Mouse (Mus musculus) fat pad, adult 2 months (tissue): Measurements from ENCODE around the gene Sp2.

Experiments
- DNase-seq: peaks from one replicate; pipeline ENCODE4 v3.0.0-alpha.2; 2011; ENCODE audit warnings: low read depth, low spot score; ENCODE audit errors: extremely low read depth

Sp2 gene

DNA sequence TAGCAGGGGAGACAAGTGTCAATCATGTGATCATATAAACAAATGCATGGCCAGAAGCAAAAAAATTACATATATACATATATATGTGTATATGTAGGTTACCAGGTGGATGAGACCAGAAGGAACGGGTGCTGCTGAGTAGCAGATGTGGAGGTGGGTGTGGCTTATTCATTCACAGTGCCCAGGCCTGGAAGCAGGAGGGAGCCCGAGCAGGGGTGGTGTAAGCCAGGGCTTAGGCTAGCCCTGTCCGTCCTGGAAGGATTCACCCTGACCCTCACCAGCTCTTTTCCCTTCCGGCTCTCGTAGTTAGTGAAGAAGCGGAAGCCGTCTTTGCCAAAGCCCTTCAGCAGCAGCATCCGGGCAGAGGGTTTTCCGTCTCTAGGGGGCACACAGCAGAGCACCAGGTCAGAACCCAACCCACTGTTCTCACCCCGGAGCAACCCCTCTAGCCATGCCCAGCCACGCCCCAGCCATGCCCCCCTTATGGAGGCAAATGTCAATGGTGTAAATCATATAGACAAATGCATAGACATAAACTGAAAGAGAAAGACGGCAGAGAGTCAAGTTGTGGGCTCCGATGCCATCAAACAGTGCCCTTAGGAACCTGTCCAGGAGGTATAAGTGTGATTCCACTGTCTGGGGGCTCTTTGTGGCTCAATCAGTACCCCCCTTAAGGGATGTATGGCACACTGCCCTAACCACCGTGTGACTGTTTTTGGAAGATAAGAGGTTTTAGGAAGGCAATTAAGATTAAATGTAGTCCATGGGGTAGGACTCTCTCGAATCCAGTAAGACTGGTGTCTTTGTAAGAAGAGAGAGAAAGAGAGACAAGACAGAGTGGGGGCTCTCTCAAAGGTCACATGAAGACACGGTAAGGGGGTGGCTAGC lies 41.9 kb downstream of the Sp2 start:
- no peak for DNase-seq

DNA sequence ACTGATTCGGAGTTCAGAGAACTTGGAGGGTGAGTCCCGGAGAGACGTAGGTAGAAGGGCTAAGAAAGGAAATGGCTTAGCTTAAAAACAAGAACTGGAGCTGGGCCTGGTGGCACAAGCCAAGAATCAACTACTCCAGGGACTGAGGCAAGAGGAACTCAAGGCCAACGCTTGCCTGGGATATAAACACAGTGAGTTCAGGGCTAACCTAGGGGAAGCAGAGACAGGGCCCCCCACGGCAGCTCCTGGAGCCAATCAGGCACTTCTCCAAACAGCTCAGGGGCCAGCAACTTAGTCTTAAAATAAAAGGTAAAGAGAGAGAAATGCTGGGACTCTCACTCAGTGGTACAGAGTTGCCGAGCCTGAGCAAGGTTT lies 44.3 kb downstream of the Sp2 start:
- no peak for DNase-seq

DNA sequence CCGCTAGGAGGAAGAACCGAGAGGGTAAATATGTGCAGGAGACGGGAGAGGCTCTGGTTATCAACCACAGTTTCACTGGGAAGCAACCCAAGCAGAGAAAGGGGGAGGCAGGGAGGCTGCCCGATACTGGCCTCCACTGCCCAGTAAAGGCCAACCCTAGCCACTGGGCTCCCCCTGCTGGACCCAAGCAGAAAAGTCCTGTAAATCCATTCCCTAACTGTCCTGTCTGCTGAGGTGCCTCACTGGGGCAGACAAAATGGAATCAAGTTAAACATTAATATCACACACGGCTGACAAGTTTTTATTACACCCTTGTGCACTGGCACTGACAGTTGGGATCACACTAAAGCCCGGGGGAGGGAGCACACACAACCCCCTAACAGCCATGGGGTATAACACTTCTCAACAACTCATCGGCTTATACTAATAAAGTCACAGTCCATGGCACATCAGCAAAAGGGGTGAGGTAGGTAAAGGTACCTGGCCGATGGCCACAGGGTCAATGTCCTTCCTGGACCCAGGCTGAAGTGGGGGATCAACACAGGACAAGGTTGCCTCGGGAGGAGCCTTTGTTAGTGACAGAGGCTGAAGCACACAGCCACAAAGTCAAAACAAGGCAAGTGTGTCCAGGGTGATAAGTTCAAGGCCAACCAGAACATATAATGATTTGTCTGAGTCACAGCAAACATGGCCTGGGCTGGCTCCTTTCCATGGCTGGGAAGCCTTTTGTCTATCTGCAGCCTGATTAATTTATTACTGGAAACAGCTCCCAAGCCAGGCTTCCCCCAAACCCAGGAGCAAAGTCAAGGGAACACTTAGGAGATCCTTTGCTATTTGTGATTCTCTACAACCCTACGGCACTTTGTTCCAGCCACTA lies 45.0 kb downstream of the Sp2 start:
- DNase-seq, result no peak

DNA sequence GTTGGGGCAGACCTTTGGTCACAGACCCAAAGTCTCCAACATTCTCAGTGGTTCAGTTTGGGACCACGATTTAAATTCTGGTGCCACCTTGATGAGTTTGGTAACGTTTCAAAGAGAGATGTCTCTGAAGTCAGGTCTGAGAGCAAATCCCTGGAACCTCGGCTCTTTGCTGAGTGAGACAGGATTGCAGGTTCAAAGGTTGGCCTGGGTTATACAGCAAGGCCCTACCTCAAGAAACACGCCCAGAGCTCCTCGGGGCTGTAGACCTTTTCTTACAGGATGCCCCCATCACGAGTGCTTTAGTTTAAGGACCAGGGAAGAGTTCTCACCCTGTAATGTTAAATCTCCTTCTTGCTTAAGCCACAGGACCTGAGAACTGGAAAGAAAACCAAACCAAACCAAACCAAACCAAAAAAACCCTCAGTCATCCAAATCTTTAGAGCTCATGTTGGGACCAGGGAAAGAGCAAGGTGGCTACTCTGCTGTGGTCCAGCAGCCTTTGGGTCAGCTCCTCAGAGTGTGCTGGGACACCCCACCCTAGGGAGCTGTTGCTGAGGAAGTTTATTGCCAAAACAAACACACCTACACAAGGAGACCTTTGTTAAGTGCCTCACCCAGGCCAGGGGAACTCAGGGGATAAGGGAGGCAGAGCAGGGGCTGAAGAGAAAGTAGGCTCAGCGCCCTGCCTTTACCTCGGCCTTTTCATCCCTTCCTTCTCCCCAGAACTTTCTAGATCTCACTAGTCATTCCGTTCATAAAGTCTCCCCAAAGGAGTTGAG lies 46.7 kb downstream of the Sp2 start:
- no peak for DNase-seq

DNA sequence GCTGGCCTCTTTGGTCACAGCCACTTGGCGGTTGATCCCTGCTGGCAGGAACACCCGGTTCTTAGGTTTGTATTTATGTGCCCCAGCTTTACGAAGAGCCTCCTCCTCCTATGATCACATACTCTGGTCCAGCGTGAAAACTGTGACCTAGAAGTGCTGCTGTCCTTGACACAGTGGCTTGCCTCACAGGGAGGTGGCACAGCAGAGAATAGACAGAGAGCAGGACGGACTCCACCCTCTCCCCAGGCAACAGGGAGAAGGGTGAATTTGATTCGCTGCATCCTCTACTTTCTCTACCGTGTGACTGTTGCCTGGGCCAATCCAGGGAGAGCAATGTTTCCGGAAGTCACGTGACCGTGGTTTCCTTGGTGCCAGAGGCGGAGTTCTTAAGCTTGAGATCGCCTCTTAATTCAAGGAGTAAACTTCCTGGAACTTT lies 47.8 kb downstream of the Sp2 start:
- DNase-seq, result no peak

DNA sequence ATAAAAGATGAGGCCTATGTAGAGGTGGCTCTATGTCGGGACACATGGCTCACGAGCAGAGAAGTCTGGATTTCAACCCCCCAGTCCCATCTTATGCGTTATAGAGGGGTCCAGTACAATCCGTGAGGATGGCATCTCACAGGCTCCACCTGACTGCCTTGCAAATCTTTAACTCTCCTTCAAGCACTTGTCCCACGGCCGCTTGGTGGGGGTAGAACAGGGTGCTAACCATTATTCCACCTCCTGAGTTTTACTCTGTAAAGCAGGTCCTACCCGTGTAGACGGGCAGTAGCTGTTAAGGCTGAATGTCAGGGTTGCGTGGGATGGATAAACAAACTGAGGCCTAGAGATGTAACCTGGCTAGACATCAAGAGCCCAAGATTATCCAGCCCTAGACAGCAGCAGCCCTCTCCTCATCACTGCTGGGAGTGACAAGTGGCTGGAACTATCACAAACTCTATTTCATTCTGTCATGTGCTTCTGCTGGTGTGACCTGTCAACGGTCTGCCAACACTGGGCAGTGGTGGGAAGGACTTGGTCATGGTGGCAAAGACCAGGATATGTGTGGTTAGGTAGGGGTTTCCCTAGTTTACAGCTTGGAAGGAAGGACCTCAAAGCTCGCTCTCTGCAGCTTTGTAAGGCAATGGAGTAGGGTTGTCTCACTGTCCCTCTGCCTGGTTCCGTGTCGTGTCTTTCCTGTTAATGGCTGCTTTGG lies 49.0 kb downstream of the Sp2 start:
- no peak for DNase-seq

GRCm38 (mm10) chr11:96931327-96932062 lies 51.3 kb downstream of the Sp2 start:
- DNase-seq, result no peak

DNA sequence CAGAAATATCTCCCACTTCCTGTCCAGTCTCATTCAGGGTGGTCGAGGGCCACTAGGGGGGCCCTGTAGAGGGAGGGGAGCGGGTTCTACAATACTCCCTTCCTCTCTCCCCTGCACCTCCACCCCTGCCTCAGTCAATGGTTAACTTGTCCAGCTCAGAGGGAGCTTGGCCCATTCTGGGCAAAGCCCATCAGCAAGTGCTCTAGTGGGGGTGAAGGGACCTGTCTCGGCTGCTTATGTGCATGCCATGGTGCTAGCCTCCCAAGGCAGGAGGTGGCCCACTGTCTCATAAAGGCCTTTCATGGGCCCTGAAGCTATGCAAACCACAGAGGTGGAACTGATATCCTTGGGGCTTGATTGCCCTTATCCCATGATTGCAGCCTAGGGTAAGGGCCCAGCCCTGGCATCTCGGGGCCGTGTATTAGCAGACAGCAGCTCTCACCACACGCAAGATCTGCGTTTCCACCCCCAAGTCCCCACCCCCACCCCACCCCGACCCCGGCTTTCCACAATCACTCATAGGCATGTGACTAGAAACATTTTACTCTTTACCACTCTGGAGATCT lies 52.9 kb downstream of the Sp2 start:
- DNase-seq, result no peak

- DNase-seq, result no peak
Measured at GRCm38 (mm10) chr11:96929096-96929765, 53.5 kb downstream of the Sp2 start.

DNA sequence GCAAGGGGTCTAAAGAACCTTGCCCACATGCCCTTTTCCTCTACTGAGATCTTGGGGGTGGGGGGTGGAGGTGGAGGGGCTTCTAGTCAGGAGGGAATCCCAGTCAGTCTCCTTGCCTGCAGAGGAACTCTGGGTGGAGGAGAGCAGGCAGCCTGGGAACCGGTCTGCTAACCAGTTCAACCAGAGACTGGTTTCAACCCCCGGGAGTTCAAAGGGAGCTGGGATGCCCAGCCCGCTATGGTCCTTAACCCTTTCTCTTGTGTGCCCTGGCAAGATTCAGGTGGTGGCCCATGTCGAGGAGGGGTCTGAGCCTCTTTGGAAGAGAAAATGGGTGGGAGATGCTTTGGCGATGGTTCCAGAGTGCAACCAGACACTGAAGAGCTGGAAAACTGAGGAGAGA lies 54.1 kb downstream of the Sp2 start:
- DNase-seq, result no peak

GRCm38 (mm10) chr11:96928088-96928487 lies 54.7 kb downstream of the Sp2 start, which contains the start of gene Prr15l:
Gene Prr15l (plus strand): TSS chr11:96928104.
- DNase-seq, result no peak

- no peak for DNase-seq
Measured at GRCm38 (mm10) chr11:96926587-96926986, 56.2 kb downstream of the Sp2 start.

DNA sequence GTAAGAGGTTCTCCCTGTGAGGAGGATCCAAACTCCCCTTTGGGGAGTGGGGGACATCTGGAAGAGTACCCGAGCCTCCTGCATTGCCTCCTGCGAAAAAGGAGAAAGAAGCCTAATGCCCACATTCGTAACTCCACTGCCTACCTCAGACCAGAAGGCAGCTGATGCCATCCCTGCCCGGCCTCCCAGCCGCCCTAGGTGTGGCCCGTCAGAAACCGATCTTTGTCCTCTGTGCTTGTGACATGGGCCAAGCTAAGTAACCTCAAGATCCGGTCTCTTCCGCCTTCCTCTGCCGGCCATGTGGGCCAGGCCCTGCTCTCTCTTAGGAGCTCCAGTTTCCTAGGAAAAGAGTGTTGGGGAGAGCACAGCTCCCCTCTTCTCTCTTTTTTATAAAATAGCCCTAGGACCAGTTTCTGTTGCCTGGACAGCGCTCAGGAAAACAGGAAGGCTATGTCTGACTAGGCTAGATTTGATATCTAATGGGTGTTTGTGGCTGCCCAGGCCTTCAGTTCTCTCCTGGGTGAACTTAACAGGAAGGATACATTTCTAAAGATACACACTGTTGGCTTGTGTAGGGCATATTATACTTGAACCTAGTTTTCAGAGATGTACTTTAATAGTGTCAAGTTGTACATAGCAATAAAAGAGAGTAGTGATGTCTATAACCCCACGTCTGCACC lies 57.1 kb downstream of the Sp2 start:
- DNase-seq, result no peak

DNA sequence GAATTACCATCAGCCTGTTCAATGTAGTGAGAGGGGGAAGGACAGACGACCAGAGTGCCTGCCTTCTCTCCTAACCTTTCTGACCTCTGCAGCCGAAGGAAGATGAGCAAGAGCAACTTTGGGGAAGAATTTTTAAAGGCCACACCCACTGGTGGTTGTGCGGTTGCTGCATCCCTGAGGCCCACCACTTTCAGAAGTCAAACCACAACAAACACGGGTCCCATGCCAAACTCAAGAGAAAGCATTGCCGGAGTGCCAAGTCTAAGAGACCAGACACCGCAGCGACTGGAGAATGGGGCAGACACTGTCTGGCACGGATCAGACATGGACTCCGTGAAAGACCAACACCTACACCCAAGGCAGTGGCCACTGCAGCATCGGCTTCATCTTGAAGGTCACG lies 57.9 kb downstream of the Sp2 start:
- DNase-seq, result no peak

GRCm38 (mm10) chr11:96919003-96919402 lies 63.8 kb downstream of the Sp2 start:
- no peak for DNase-seq

- no peak for DNase-seq
Measured at GRCm38 (mm10) chr11:96917415-96917814, 65.3 kb downstream of the Sp2 start.

DNA sequence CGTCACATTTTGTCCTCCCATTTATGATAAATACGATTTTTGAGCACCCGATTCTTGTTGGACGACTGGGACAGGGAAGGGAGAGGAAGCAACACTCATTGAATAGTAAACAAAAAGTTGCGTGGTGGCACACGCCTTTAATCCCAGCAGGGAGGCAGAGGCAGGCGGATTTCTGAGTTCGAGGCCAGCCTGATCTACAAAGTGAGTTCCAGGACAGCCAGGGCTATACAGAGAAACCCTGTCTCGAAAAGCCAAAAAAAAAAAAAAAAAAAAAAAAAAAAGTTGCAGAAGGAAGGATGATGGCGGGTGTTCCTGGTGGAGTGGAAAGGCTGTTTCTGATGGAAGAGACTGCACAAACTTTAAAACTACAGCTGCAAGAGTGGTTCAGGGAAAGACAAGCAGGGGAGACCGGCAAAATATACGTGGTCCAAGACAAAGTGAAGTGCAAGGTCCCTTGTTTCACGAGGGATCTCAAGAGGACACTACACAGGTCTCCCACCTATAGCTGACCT lies 65.8 kb downstream of the Sp2 start:
- DNase-seq, result no peak
